Mouse (Mus musculus) liver, embryonic 16.5 days (tissue): Measurements from ENCODE around the gene Adam11. TPM values are rescaled to one million over a fixed set of nuclear protein-coding genes. Genes with fewer than 3 reads are reported as not detected.

Experiments
- ATAC-seq: fragments of 200-750 bp; cut with Nextera tagmentation; 2 replicates; pipeline ENCODE4 v1.8.0; 2017; ENCODE audit warnings: low read depth, mild to moderate bottlenecking, moderate number of reproducible peaks, moderate library complexity
- H3K27ac ChIP-seq: fragments of 300-500 bp; sonication (generic); 2 replicates; pipeline ENCODE4 v1.5.1; 2014; ENCODE audit warnings: mild to moderate bottlenecking, low read length
- H3K27me3 ChIP-seq: fragments of 300-500 bp; sonication (generic); 2 replicates; pipeline ENCODE4 v1.6.1; 2014; ENCODE audit warnings: low read depth, low read length, mixed read lengths; ENCODE audit not compliant: control insufficient read depth, insufficient read depth
- H3K36me3 ChIP-seq: fragments of 300-500 bp; sonication (generic); 2 replicates; pipeline ENCODE4 v1.6.1; 2014; ENCODE audit warnings: mild to moderate bottlenecking; ENCODE audit not compliant: control insufficient read depth, insufficient read depth
- H3K4me1 ChIP-seq: fragments of 300-500 bp; sonication (generic); 2 replicates; pipeline ENCODE4 v1.6.1; 2014; ENCODE audit warnings: low read depth, low read length, mixed read lengths; ENCODE audit not compliant: control insufficient read depth
- H3K4me2 ChIP-seq: fragments of 300-500 bp; sonication (generic); 2 replicates; pipeline ENCODE4 v1.6.1; 2014; ENCODE audit warnings: low read depth, low read length, mixed read lengths
- H3K4me3 ChIP-seq: fragments of 300-500 bp; sonication (generic); 2 replicates; pipeline ENCODE4 v1.5.1; 2014; ENCODE audit warnings: low read depth, mild to moderate bottlenecking, low read length
- H3K9ac ChIP-seq: fragments of 300-500 bp; sonication (generic); 2 replicates; pipeline ENCODE4 v1.6.1; 2014; ENCODE audit warnings: low read depth, low read length
- H3K9me3 ChIP-seq: fragments of 300-500 bp; sonication (generic); replicated peaks from 2 replicates; pipeline ENCODE4 v1.6.1; 2016; ENCODE audit warnings: low read length; ENCODE audit not compliant: control insufficient read depth
- WGBS: fragments of 180-500 bp; shearing (Covaris S2); extraction: QIAGEN DNeasy Blood & Tissue Kit; methylation state at CpG from one replicate; pipeline ENCODE4 v1.1.7; 2014; ENCODE audit not compliant: insufficient replicate concordance; 5-methylcytosine and 5-hydroxymethylcytosine counted together
- polyA plus RNA-seq: library from polyadenylated mRNA; unstranded; fragments of >200 nt; fragmentation: Nextera tagmentation; extraction: Ambion mirVana; gene quantifications from 2 replicates; pipeline ENCODE4 v1.2.1, GENCODE M21; 2015

Adam11 gene
- polyA plus RNA-seq, 1 experiment from 2014 or later, result 0.35 TPM

- no peaks in the 10 kb centered on the region; the same call in 1 of the 2 replicates for H3K9me3 ChIP-seq
- no peak overlapping the region for H3K27ac ChIP-seq
- peaks cover 5% of the 10 kb centered on the region; the same call in 1 of the 2 replicates for H3K27me3 ChIP-seq
- H3K36me3 ChIP-seq, result no peaks in the 10 kb centered on the region
- no peak for ATAC-seq
- H3K4me1 ChIP-seq, result no peaks in the 10 kb centered on the region
- no peak overlapping the region for H3K9ac ChIP-seq
- 37% methylated on average over 4 of the region's 4 CpGs for WGBS
- no peak overlapping the region for H3K4me3 ChIP-seq
- no peak overlapping the region for H3K4me2 ChIP-seq
These were observed 65.9 kb downstream of the Adam11 start for GRCm38 (mm10) chr11:102827097-102827496.

Other genes starting within 250 kb of the Adam11 start
- 17.3 and 18.6 TPM in 2 replicates for gene Gpatch8, start 205.0 kb upstream of the Adam11 start, polyA plus RNA-seq
- 0.26 and 0.35 TPM in 2 replicates for gene Gm11627, start 182.0 kb upstream of the Adam11 start, polyA plus RNA-seq
- 0.29 and 0.54 TPM in 2 replicates for gene Fzd2, start 157.0 kb upstream of the Adam11 start, polyA plus RNA-seq
- 0.05 TPM in 1 of 2 replicates, not detected in the other for gene Meioc, start 97.7 kb upstream of the Adam11 start, polyA plus RNA-seq
- 13.4 TPM in 2 replicates for gene Ccdc43, start 63.7 kb upstream of the Adam11 start, polyA plus RNA-seq
- gene Gjc1, start 58.3 kb downstream of the Adam11 start, polyA plus RNA-seq, result 0.91 and 1.4 TPM in 2 replicates
- gene Higd1b, start 74.4 kb downstream of the Adam11 start, polyA plus RNA-seq, result not detected in 2 replicates
- gene Eftud2, start 119.5 kb downstream of the Adam11 start, polyA plus RNA-seq, result 87.3 and 98.5 TPM in 2 replicates
- gene Ccdc103, start 119.8 kb downstream of the Adam11 start, polyA plus RNA-seq, result 0.93 and 1.2 TPM in 2 replicates
- not detected in 2 replicates for gene Fam187a, start 123.7 kb downstream of the Adam11 start, polyA plus RNA-seq
- gene Gfap, start 139.5 kb downstream of the Adam11 start, polyA plus RNA-seq, result 7.4 and 8.3 TPM in 2 replicates
- gene Kif18b, start 163.7 kb downstream of the Adam11 start, polyA plus RNA-seq, result 10.9 and 11.0 TPM in 2 replicates
- gene C1ql1, start 185.2 kb downstream of the Adam11 start, polyA plus RNA-seq, result 0.13 TPM in 1 of 2 replicates, not detected in the other